Mouse (Mus musculus) natural killer cell, adult 2 months (primary cell): ENCODE data around the gene Tcaf3.

Experiments used
- DNase-seq, 2 experiments: peaks; one replicate each; pipeline ENCODE4 v3.0.0; 2022; ENCODE audit warnings: low spot score in 2 of 2

Tcaf3 gene

GRCm38 (mm10) chr6:42597592-42597991 is at the start of gene Tcaf3:
TSS of gene Tcaf3 (minus strand) at chr6:42597692.
- DNase-seq: no peak

GRCm38 (mm10) chr6:42644912-42645549 is 47.5 kb upstream of the Tcaf3 start, which contains the start of gene Tcaf2:
TSS of gene Tcaf2 (minus strand) at chr6:42645254.
- DNase-seq: peak; percentile 2 to 4

GRCm38 (mm10) chr6:42634393-42634792 is 36.9 kb upstream of the Tcaf3 start:
- DNase-seq: no peak

GRCm38 (mm10) chr6:42631395-42631794 is 33.9 kb upstream of the Tcaf3 start:
- no peak for DNase-seq

- no peak for DNase-seq
Measured at GRCm38 (mm10) chr6:42616904-42617303, 19.4 kb upstream of the Tcaf3 start.

GRCm38 (mm10) chr6:42612218-42612617 is 14.7 kb upstream of the Tcaf3 start:
- DNase-seq: no peak

GRCm38 (mm10) chr6:42610954-42611522 is 13.5 kb upstream of the Tcaf3 start:
- DNase-seq: no peak

- DNase-seq: no peak
Measured at GRCm38 (mm10) chr6:42593138-42593882, 4.2 kb downstream of the Tcaf3 start.

GRCm38 (mm10) chr6:42586569-42586968 is 10.9 kb downstream of the Tcaf3 start:
- DNase-seq: no peak

- peak; percentile 1 to 34 for DNase-seq
Measured at GRCm38 (mm10) chr6:42583488-42583872, 14.0 kb downstream of the Tcaf3 start.

GRCm38 (mm10) chr6:42582741-42583487 is 14.6 kb downstream of the Tcaf3 start:
- DNase-seq: no peak

GRCm38 (mm10) chr6:42578678-42579077 is 18.8 kb downstream of the Tcaf3 start:
- no peak for DNase-seq

- no peak for DNase-seq
Measured at GRCm38 (mm10) chr6:42577433-42577832, 20.1 kb downstream of the Tcaf3 start.

- DNase-seq: no peak
Measured at GRCm38 (mm10) chr6:42568205-42568604, 29.3 kb downstream of the Tcaf3 start.

- DNase-seq: no peak
Measured at GRCm38 (mm10) chr6:42566076-42566598, 31.4 kb downstream of the Tcaf3 start.

GRCm38 (mm10) chr6:42562280-42562679 is 35.2 kb downstream of the Tcaf3 start:
- DNase-seq: no peak

GRCm38 (mm10) chr6:42560885-42561284 is 36.6 kb downstream of the Tcaf3 start:
- DNase-seq: no peak

- no peak for DNase-seq
Measured at GRCm38 (mm10) chr6:42558641-42559040, 38.9 kb downstream of the Tcaf3 start.

- DNase-seq: no peak
Measured at GRCm38 (mm10) chr6:42547461-42547860, 50.0 kb downstream of the Tcaf3 start, which contains the start of gene Olfr455. TSS of gene Olfr455 (minus strand) at chr6:42547587.

GRCm38 (mm10) chr6:42546180-42546579 is 51.3 kb downstream of the Tcaf3 start:
- DNase-seq: no peak

GRCm38 (mm10) chr6:42545451-42545885 is 52.0 kb downstream of the Tcaf3 start:
- DNase-seq: no peak

GRCm38 (mm10) chr6:42544846-42545245 is 52.6 kb downstream of the Tcaf3 start:
- no peak for DNase-seq
